Mouse (Mus musculus) kidney, postnatal 4 days (tissue): ENCODE measurements around the gene Wdr54.
A peak's percentile ranks its signal among the peaks of the same experiment; 100 is the strongest.

Experiments used
- DNase-seq, 2 experiments: peaks; one replicate each; pipeline ENCODE4 v3.0.0; 2021; ENCODE audit warnings: mixed read lengths in 2 of 2

Wdr54 gene

DNA sequence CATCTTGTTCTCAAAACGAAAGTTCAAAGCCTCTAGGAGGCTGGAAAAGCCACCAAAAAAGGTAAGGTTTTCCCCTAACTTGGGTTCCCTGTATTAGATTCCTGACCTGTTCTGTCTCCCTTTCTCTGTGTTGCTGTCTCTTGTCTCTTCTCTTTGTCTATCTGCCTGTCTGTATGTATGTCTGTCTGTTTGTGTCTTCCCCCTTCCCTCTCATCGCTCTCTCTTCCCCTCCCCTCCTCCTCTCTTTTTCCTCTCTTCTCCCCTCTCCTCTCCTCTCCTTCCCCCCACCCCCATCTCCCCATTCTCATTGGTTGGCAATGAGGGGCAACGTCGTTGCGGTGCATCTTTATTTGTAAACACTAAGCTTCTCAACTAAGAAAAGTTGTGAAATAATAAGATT is 30.9 kb downstream of the Wdr54 start, which contains the start of gene Ino80b:
TSS of gene Ino80b (minus strand) at position 101 of the 400 bp plus-strand sequence.
- DNase-seq = no peak

DNA sequence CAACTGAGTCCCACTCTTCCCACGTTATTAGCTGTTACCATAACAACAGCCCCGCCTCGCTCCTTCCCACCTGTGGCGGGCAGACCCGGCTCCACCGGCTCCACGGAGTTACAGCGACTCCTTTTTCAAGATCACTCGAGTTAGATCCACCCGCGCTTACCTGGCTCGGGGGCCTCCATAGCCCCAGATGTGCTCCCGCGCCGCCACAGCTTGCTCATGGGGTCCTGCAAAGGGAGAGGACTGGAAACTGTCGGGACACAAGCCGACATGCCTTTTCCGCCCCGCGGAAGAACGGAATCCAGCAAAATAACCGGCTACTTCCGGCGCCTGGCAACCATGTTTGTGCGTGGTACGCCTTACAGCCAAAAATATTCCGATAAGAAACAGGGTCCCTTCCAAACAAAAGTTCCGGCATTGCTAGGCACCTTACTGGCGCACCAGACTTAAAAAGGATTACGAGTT is 31.3 kb downstream of the Wdr54 start:
- DNase-seq = peak; percentile 92 to 95

DNA sequence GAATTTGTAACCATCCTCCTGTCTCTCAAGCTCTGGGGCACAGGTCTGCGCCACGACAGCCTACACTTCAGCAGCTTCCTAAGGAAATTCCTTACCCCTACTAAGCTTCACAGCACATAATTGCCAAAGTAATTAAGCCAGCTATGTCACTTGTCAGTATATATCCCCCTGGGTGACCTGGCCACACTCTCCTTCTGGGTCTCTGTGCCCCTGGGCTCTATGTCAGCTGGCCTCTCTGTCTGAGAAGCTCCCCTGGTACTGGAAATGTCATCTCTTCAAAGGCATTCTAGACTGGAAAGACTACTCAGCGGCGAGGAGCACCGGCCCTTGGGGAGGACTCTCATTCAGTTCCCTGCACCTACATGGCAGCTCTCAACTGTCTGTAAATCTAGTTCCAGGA is 33.2 kb downstream of the Wdr54 start:
- no peak for DNase-seq

GRCm38 (mm10) chr6:83121863-83122710 is 34.1 kb downstream of the Wdr54 start:
- DNase-seq = peak; percentile 48 to 62

- DNase-seq = peak; percentile 88 to 94
Measured at GRCm38 (mm10) chr6:83120930-83121862, 35.0 kb downstream of the Wdr54 start, which contains the start of gene Wbp1. TSS of gene Wbp1 (minus strand) at chr6:83121559.

DNA sequence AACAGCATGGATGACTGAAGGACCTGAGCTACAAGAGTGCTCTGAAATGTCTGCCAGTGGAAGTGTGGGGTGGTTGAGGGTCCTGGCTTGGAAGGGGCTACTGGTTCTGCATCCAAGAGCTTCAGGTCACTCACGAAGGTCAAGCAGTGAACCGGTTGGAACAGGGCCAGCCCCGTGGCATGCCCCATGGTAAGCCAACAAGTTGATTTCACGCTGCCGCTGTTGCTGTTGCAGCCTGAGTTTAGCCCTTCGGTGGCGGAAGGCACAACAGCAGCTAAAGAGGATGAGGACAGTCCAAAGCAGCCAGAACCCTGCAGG is 36.5 kb downstream of the Wdr54 start:
- DNase-seq = peak; percentile 48 to 59

DNA sequence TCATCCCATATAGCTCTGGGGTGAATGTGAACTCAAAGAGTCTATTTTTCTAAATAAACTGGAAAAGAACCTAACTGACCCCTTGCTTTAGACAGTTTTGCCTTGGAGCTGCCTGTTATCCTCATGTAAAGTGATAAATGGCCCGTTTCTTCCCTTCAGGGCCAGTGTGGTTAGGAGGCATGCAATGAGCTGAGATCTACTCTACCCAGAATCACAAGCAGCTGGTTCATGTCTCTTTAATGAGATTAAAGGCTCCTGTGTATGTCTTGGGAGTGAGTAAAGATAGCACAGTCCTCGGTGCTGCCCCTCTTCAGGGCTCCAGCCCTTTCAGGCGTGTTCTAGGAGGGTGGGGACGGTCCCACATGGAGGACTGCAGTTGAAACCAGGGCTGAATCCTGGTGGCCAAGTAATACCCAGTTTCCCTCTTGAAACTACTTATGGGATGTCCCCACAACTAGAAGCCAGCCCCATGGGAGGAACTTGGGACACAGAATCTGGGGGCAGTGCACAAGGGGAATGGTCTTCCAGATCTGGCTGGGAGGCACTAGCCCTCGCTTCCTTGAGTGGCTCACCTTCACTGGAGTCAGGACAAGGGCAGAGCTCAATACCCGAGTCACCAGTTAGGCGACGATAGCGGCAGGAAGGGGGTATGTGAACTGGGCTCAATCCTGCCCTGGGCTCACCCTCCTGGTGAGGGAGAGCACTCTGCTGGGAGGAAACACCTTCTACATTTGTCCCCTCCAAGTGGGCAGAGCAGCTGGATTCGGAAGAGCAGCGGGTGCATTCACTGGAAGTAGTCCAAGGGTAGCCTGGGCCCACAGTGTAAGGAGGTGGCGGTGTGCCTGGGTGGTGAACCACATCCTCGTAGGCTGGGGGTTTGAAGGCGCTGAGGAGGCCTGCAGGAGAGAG is 37.1 kb downstream of the Wdr54 start:
- peak in 1 of 2 experiments; percentile 3 for DNase-seq

DNA sequence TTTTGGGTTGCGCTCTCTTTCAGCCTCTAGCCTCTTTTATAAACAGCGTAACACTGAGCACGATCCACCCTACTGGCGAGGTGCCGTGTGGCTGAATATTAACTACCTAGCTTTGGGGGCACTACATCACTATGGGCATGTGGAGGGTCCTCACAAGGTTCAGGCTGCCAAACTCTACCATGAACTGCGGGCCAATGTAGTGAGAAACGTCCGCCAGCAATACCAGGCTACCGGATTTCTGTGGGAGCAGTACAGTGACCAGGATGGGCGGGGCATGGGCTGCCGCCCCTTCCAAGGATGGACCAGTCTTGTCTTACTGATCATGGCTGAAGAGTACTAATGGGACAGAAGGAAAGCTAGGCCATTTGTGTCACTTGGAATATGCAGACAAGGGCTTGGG is 37.8 kb downstream of the Wdr54 start:
- DNase-seq = peak in 1 of 2 experiments; percentile 11

GRCm38 (mm10) chr6:83117616-83118015 is 38.6 kb downstream of the Wdr54 start:
- DNase-seq = peak in 1 of 2 experiments; percentile 11

GRCm38 (mm10) chr6:83117165-83117438 is 39.1 kb downstream of the Wdr54 start:
- DNase-seq = peak in 1 of 2 experiments; percentile 5

- DNase-seq = no peak
Measured at GRCm38 (mm10) chr6:83116373-83117164, 39.6 kb downstream of the Wdr54 start.

GRCm38 (mm10) chr6:83115682-83116372 is 40.4 kb downstream of the Wdr54 start:
- no peak for DNase-seq

DNA sequence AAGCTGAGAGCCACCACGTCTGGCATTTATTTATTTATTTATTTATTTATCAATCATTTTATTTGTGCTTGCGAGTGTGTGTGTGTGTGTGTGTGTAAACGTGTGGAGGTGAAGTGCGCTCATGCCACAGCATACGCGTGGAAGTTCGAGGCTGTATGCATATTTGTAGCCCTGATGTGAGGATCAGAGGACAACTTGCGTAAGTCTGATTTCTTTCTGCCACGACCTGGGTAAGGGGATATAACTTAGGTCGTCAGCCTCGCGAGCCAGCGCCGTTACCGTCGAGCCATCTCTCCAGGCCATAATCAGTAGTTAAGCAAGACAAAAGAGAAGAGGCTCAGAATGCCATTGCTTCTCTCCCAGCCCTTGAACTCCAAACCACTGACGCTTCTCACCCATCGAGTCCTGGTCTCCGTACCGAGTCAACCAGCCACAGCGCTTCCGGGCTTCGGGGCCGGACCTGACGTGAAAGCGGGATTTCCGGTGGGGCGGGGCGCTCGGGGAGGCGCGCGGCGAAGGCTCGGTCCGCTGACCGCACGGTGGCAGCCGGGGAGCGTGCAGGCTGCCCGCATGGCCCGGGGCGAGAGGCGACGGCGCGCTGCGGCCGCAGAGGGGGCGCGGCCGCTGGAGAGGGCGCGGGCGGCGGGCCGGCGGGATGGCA is 41.1 kb downstream of the Wdr54 start, which contains the start of gene Mogs:
TSS of gene Mogs (plus strand) at position 486 of the 661 bp plus-strand sequence.
- DNase-seq = peak; percentile 96 to 97

- no peak for DNase-seq
Measured at GRCm38 (mm10) chr6:83111510-83112136, 44.6 kb downstream of the Wdr54 start.

- DNase-seq = peak; percentile 88 to 91
Measured at GRCm38 (mm10) chr6:83108762-83109668, 47.2 kb downstream of the Wdr54 start, which contains the start of gene Mrpl53. TSS of gene Mrpl53 (plus strand) at chr6:83109040.

- DNase-seq = peak; percentile 91 to 94
Measured at GRCm38 (mm10) chr6:83107566-83108400, 48.4 kb downstream of the Wdr54 start.

DNA sequence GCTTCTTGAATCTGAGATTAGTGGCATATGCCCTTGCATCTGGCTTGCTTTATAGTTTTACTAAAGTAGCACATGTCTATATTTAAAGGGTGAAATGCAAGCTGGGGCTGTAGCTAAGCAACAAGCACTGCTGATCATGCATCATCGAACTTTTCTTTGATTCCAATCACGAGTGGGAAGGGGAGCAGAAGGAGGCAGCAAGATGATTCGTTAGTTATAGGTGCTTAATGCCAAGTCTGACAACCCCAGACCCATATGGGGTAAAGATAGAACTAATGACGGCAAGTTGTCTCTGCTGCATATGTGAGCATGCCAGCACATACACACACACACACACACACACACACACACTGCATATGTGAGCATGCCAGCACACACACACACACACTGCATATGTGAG is 52.0 kb downstream of the Wdr54 start:
- no peak for DNase-seq
